In the genomic region with DNA sequence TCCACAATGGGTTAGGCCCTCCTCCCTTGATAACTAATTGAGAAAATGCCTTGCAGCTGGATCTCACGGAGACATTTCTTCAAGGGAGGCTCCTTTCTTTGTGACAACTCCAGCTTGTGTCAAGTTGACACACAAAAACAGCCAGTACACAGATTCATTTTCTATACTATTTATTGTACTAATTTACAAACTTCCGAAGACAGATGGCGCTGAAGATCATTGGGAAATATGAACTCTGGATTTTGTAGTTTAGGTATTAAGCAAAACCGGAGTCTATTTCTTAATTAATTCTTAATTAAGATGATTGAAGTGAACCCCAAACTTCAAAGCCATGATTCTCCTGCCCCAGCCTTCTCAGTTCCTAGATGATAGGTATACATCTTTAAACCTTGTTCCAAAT, we compare ENCODE assay signal across 30 mouse cellular contexts.
A peak's percentile ranks its signal among the peaks of the same experiment; 100 is the strongest.
DNase-seq lines count a peak whose midpoint lies in the region; ATAC-seq and TF ChIP-seq lines count a peak whose summit lies in the region.
"Had no signal": no experiment of that assay in that cellular context is flagged by ENCODE, and none has a peak within 500 bp of the region (broad histone marks: within the 10 kb centered on the region; RNA-seq: fewer than 3 reads in every experiment).

No protein-coding gene starts in this region.

- no peak for ATAC-seq in forebrain, postnatal 0 days
- no peak for ATAC-seq in forebrain, embryonic 11.5 days (replicated peaks; ENCODE audit: low FRiP score)
- ATAC-seq: forebrain, embryonic 15.5 days; liver, embryonic 12.5 days; liver, postnatal 0 days; Patski had no signal

- peak; percentile 37 for TF ChIP-seq RAD21 in CH12.LX (IDR thresholded peaks at IDR 0.05; ENCODE audit: low read depth, low read length)

- no peak overlapping the region for H3K9ac ChIP-seq in forebrain, postnatal 0 days
- H3K9ac ChIP-seq in forebrain, embryonic 11.5 days (ENCODE audit: low read length): no peak overlapping the region
- H3K9ac ChIP-seq in CH12.LX (ENCODE audit: insufficient read depth, low read depth): no peak overlapping the region
- H3K9ac ChIP-seq: embryonic facial prominence, embryonic 15.5 days; forebrain, embryonic 15.5 days; heart, embryonic 13.5 days; hindbrain, embryonic 14.5 days; liver, embryonic 12.5 days; liver, postnatal 0 days; neural tube, embryonic 15.5 days; stomach, embryonic 15.5 days had no signal

- no peaks in the 10 kb centered on the region for H3K9me3 ChIP-seq in forebrain, postnatal 0 days (ENCODE audit: low read length)
- H3K9me3 ChIP-seq in forebrain, embryonic 11.5 days (ENCODE audit: control insufficient read depth, low read length): no peaks in the 10 kb centered on the region
- no peaks in the 10 kb centered on the region for H3K9me3 ChIP-seq in CH12.LX (replicated peaks; ENCODE audit: low read length)
- H3K9me3 ChIP-seq: embryonic facial prominence, embryonic 10.5 days; embryonic facial prominence, embryonic 15.5 days; forebrain, embryonic 15.5 days; G1E; heart, embryonic 13.5 days; liver, embryonic 12.5 days; midbrain, embryonic 10.5 days; neural tube, embryonic 15.5 days; stomach, embryonic 15.5 days had no signal

- in situ Hi-C loops in CH12.LX (cut with MboI; ENCODE audit: low pct_ligation_motif_present, low pct_unique_long_range_greater_than_20kb, low sequenced_read_pairs): no loop called here

- no peaks in the 10 kb centered on the region for H3K4me1 ChIP-seq in cerebellum, adult 2 months (ENCODE audit: control insufficient read depth, insufficient read depth, low read length)
- no peaks in the 10 kb centered on the region for H3K4me1 ChIP-seq in forebrain, postnatal 0 days (ENCODE audit: insufficient read depth)
- no peaks in the 10 kb centered on the region for H3K4me1 ChIP-seq in forebrain, embryonic 11.5 days (replicated peaks; ENCODE audit: control insufficient read depth, insufficient read depth, low read length)
- no peaks in the 10 kb centered on the region for H3K4me1 ChIP-seq in CH12.LX (ENCODE audit: control insufficient read depth in 1 of 2, insufficient read depth in 2 of 2)
- H3K4me1 ChIP-seq: embryonic facial prominence, embryonic 10.5 days; embryonic facial prominence, embryonic 15.5 days; heart, embryonic 13.5 days; liver, embryonic 12.5 days; neural tube, embryonic 15.5 days; stomach, embryonic 15.5 days had no signal

- WGBS in cerebellum, adult 2 months: 88% methylated on average over 4 of the region's 4 CpGs
- WGBS in forebrain, postnatal 0 days: 78% methylated on average over 4 of the region's 4 CpGs
- WGBS in forebrain, embryonic 11.5 days: 85% methylated on average over 4 of the region's 4 CpGs

- dilution Hi-C loops in CH12.LX (cut with MboI; ENCODE audit: extremely low pct_ligation_motif_present, extremely low pct_unique_long_range_greater_than_20kb, low sequenced_read_pairs): no loop called here

- peak; percentile 20; the same call in 1 of the 2 replicates for TF ChIP-seq CTCF in cerebellum, adult 2 months (IDR thresholded peaks at IDR 0.05; ENCODE audit: borderline replicate concordance, insufficient read depth, low read depth, low read length)
- TF ChIP-seq CTCF in forebrain, postnatal 0 days (IDR thresholded peaks at IDR 0.05; ENCODE audit: low read depth): 0 out of 2 replicates have a peak, but pooled peaks have one; percentile 17
- peak; percentile 38 for TF ChIP-seq CTCF in left cerebral cortex, adult 2 months (IDR thresholded peaks at IDR 0.05)
- peak in 1 of 2 experiments; percentile 45; a peak in 2 of 4 replicates for TF ChIP-seq CTCF in CH12.LX (conservative IDR thresholded peaks at IDR 0.05 in 1 of 2, IDR thresholded peaks at IDR 0.05 in 1 of 2; ENCODE audit: low read depth in 2 of 2, low read length in 2 of 2)

- no peaks in the 10 kb centered on the region for H3K27me3 ChIP-seq in cerebellum, adult 2 months (ENCODE audit: control insufficient read depth, insufficient read depth, low read length)
- H3K27me3 ChIP-seq in forebrain, postnatal 0 days (ENCODE audit: insufficient read depth, low read length): no peaks in the 10 kb centered on the region
- no peaks in the 10 kb centered on the region for H3K27me3 ChIP-seq in forebrain, embryonic 11.5 days (ENCODE audit: control insufficient read depth, insufficient read depth, low read length)
- H3K27me3 ChIP-seq in CH12.LX (replicated peaks): no peaks in the 10 kb centered on the region
- H3K27me3 ChIP-seq: embryonic facial prominence, embryonic 15.5 days; forebrain, embryonic 15.5 days; heart, embryonic 13.5 days; liver, embryonic 12.5 days; neural tube, embryonic 15.5 days; Patski; stomach, embryonic 15.5 days had no signal

- no peaks in the 10 kb centered on the region for H3K79me2 ChIP-seq in CH12.LX (replicated peaks; ENCODE audit: control insufficient read depth, extremely low read depth, insufficient read depth, poor library complexity, severe bottlenecking)

- H3K4me2 ChIP-seq in forebrain, postnatal 0 days (ENCODE audit: low read depth): no peak overlapping the region
- no peak overlapping the region for H3K4me2 ChIP-seq in forebrain, embryonic 11.5 days (ENCODE audit: low read depth, low read length, severe bottlenecking)
- no peak overlapping the region for H3K4me2 ChIP-seq in CH12.LX (ENCODE audit: insufficient read depth, low read depth, poor library complexity, severe bottlenecking)
- H3K4me2 ChIP-seq: embryonic facial prominence, embryonic 15.5 days; forebrain, embryonic 15.5 days; heart, embryonic 13.5 days; hindbrain, embryonic 14.5 days; liver, embryonic 12.5 days; neural tube, embryonic 15.5 days; stomach, embryonic 15.5 days had no signal

- H3K36me3 ChIP-seq in forebrain, postnatal 0 days (ENCODE audit: insufficient read depth): no peaks in the 10 kb centered on the region
- H3K36me3 ChIP-seq in forebrain, embryonic 11.5 days (ENCODE audit: control insufficient read depth, insufficient read depth, low read length): no peaks in the 10 kb centered on the region
- no peaks in the 10 kb centered on the region for H3K36me3 ChIP-seq in CH12.LX (replicated peaks in 1 of 2; ENCODE audit: control insufficient read depth in 1 of 2, insufficient read depth in 1 of 2, low read length in 1 of 2)
- H3K36me3 ChIP-seq: embryonic facial prominence, embryonic 10.5 days; embryonic facial prominence, embryonic 15.5 days; forebrain, embryonic 15.5 days; G1E; heart, embryonic 13.5 days; liver, embryonic 12.5 days; midbrain, embryonic 10.5 days; neural tube, embryonic 15.5 days; stomach, embryonic 15.5 days had no signal

- no peak overlapping the region for H3K4me3 ChIP-seq in cerebellum, adult 2 months (replicated peaks; ENCODE audit: insufficient read depth, low read depth, low read length)
- H3K4me3 ChIP-seq in forebrain, postnatal 0 days (ENCODE audit: low read depth, low read length): no peak overlapping the region
- H3K4me3 ChIP-seq in forebrain, embryonic 11.5 days (ENCODE audit: low read depth, low read length): no peak overlapping the region
- no peak overlapping the region for H3K4me3 ChIP-seq in left cerebral cortex, adult 2 months
- no peak overlapping the region for H3K4me3 ChIP-seq in CH12.LX (replicated peaks in 1 of 3; ENCODE audit: low read depth in 2 of 3, low read length in 2 of 3, poor library complexity in 1 of 3)
- H3K4me3 ChIP-seq: embryonic facial prominence, embryonic 10.5 days; embryonic facial prominence, embryonic 15.5 days; forebrain, embryonic 15.5 days; gastrocnemius, adult 2 months; heart, adult 2 months; heart, embryonic 13.5 days; liver, embryonic 12.5 days; midbrain, embryonic 10.5 days; neural tube, embryonic 15.5 days; stomach, embryonic 15.5 days had no signal

- H3K27ac ChIP-seq in cerebellum, adult 2 months (ENCODE audit: insufficient read depth, low read length): no peak overlapping the region
- no peak overlapping the region for H3K27ac ChIP-seq in forebrain, postnatal 0 days (ENCODE audit: low read depth, low read length)
- H3K27ac ChIP-seq in forebrain, embryonic 11.5 days (ENCODE audit: low read depth, low read length): no peak overlapping the region
- H3K27ac ChIP-seq in left cerebral cortex, adult 2 months: no peak overlapping the region
- H3K27ac ChIP-seq in CH12.LX (ENCODE audit: insufficient read depth, low read depth): no peak overlapping the region
- H3K27ac ChIP-seq: embryonic facial prominence, embryonic 10.5 days; embryonic facial prominence, embryonic 15.5 days; forebrain, embryonic 15.5 days; gastrocnemius, adult 2 months; heart, adult 2 months; heart, embryonic 13.5 days; hindbrain, embryonic 14.5 days; liver, embryonic 12.5 days; midbrain, embryonic 10.5 days; neural tube, embryonic 15.5 days; stomach, embryonic 15.5 days had no signal

- no peak for TF ChIP-seq EP300 in CH12.LX (IDR thresholded peaks at IDR 0.05; ENCODE audit: low read length)

- intact Hi-C loops in left cerebral cortex, adult 2 months (cut with DNase I): loop anchor here (5.0 kb wide), 1 partner anchor 1645 kb away; no protein-coding TSS in a partner anchor

- DNase-seq in cerebellum, adult 2 months: no peak
- no peak for DNase-seq in cerebellum, postnatal 36 days
- no peak for DNase-seq in forebrain, postnatal 0 days
- no peak for DNase-seq in forebrain, embryonic 11.5 days (ENCODE audit: low spot score)
- DNase-seq in left cerebral cortex, adult 2 months (ENCODE audit: extremely low spot score in 1 of 2, low spot score in 2 of 2): no peak
- no peak for DNase-seq in left cerebral cortex, adult 8-10 months (ENCODE audit: low spot score in 2 of 2)
- no peak for DNase-seq in CH12.LX (ENCODE audit: extremely low read depth)
- no peak for DNase-seq in urinary bladder, postnatal 14 days (ENCODE audit: low spot score)
- DNase-seq: adrenal gland, postnatal 10 days; cerebellum, adult 18-20 months; gastrocnemius, adult 2 months; heart, adult 2 months; heart, postnatal 10 days; kidney, adult 8-10 months; kidney, postnatal 14 days; left cerebral cortex, postnatal 4 days; liver, postnatal 0 days; right cerebral cortex, postnatal 25 days; thymus, postnatal 14 days had no signal

- no peak for TF ChIP-seq POLR2A in cerebellum, adult 2 months (IDR thresholded peaks at IDR 0.05; ENCODE audit: borderline replicate concordance, insufficient read depth, low read length)
- no peak for TF ChIP-seq POLR2A in CH12.LX (IDR thresholded peaks at IDR 0.05; ENCODE audit: low read depth, low read length)

TF ChIP-seq in CH12.LX, 34 proteins besides CTCF, POLR2A, EP300 and RAD21:
- peak; percentile 19; the same call in 1 of the 2 replicates for TF ChIP-seq SMC3 (IDR thresholded peaks at IDR 0.05; ENCODE audit: low read depth, low read length)
- no peak for TF ChIP-seq CHD2 (IDR thresholded peaks at IDR 0.05; ENCODE audit: low read length)
